Mouse (Mus musculus): ENCODE results near the gene Uba3.

Uba3 gene

DNA sequence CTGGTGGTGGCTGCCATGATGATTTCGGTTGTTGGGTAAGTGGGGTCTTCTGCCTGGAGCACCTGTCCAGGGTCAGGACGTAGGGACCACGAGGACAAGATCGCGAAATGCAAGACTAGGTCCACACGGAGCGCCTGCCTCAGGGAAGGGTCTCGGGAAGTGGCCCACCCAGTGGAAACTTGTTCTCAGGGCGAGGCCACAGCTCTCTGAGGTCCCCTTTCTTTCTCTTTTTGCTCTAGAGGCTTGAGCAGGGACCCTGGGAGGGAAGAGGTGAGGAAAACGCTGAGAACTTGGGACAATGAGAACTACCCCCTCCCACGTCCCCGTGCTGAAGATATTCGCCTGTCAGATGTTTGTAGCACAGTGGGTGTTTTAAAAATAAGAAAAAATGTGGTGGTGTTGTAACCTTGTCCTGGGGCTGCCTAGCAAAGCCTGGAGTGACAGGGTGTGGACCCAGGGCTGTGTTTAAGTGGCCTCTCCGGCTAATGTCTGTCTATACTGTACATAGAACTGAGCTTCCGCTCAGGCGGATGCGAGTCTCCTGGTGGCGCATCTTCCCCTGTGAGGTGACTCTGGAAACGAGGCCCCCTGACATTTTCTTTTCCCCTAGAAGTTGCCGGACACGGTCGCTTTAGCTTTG, 5.6 kb upstream of the Uba3 start:
- DNase-seq (ENCODE audit: inconsistent ontology term), result peak; percentile 50

DNA sequence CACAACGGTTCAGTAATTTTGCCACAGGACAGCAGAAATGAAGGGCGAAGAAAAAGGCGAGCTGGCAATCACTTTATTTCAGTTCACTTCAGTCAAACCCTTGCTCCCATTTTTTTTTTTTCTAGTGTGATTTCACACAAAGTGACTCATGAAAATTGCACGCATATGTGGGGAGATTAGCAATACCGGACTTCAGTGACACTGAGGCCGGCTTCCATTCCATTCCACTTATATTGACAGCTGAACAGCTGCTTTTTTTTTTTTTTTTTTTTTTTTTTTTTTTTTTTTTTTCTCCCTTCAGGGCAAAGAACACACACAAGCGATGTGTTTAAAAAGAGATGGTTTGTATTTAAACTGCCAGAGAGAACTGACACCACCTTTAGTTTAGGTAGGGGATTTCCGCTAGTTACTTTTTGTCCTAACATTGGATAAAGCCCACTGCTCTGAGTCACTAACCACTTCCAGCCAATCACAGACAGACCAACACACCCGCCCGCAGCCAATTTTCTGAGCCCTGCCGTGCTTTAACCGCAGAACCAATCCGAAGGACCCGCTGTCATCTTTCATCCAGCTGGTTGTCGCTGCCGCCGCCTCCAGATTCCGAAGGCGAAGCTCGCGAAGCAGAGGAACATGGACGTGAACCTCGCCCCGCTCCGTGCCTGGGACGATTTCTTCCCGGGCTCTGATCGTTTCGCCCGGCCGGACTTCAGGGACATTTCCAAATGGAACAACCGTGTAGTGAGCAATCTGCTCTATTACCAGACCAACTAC, 4.9 kb upstream of the Uba3 start, which contains the start of gene Arl6ip5:
TSS of gene Arl6ip5 (plus strand) at position 499 of the 771 bp plus-strand sequence.
- peak; percentile 93 for DNase-seq (ENCODE audit: inconsistent ontology term)

DNA sequence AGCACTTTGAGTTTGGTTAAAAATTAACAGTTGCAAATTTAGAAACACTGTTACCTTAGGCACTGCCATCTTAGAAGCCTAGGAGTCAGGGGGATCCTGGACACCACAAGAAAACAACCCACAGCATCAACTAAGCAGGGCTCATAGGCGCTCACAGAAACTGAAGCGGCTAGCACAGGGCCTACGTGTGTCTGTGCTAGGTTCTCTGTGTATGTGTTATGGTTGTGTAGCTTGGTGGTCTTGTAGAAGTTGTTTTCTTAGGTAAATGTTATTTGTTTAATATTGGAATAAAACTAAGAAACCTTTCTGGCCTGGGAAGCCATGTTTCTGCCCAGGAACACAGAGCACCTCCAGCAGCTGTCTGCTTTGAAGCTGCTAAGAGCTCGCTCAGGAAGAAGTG, 4.3 kb upstream of the Uba3 start:
- no peak for DNase-seq (ENCODE audit: inconsistent ontology term)

DNA sequence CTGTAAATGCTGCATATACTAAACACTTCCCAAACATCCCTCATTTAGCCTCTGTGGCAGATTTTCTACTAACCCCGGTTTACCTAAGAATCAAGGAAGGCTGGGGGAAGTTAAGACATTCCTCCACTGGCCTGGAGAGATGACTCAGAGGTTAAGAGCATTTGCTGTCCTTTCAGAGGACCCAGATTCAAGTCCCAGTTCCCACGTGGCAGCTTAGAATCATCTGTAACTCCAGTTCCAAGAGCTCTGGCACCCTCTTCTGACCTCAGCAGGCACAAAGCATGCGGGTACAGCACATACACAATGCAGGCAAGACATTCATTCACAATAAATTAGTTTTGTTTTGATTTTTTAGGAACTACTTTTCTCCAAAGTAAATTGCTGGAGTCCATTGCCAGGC, 3.8 kb upstream of the Uba3 start:
- no peak for DNase-seq (ENCODE audit: inconsistent ontology term)

DNA sequence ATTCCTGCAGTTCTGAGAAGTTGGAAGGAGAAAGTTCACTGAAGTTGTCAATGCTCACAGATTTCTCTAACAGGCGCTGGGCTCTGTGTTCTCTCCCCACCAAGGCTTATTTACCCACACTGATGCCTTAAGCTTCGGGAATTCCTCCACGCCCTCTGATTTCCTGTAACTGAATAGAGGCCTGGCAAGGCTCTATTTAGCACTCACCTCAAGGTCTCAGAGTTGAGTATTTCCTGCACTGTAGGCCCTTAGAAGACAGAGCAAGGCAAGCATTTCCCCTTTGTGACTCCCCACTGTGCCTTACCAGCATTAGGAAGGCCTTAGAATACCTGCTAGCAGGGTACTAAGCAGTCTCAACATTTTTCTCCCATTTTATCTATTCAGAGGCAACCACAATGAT, 3.0 kb upstream of the Uba3 start:
- DNase-seq (ENCODE audit: inconsistent ontology term), result no peak

DNA sequence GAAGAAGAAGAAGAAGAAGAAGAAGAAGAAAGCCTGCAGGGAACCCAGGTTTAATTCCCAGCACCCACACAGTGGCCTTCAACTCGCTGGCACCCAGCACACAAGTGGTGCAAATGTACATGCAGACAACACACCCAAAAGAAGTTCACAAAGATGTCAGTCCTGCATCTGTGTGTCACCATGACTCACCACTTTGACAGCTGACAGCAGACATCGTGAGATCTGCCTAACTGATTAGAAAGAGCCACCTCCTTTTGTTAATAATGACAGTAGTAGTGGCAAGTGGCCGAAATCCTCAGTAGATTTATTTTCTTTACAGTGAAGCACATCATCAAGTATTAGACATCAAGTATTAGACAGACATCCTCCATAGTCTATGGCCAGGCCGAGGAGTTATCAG, 1.6 kb upstream of the Uba3 start:
- no peak for DNase-seq (ENCODE audit: inconsistent ontology term)

DNA sequence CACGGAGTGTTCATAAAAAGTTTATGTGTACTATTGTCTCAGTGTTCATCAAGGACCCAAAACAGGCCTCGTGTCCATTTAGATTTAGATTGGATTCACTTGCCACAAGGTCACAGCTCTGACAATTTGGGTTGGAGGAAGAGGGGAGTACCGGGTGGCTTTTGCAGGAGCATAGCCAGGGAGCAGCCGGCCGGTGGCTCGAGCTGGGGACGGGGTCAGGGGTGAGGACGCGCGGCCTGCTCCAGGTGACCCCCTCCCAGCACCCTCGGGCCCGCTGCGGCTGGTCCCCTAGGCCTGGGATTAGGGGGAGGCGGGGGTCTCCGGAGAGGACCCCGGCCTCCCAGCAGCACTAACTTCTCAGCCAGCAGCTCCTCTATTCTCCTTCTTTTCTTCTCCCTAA, 495 bp downstream of the Uba3 start:
- DNase-seq (ENCODE audit: inconsistent ontology term), result no peak

DNA sequence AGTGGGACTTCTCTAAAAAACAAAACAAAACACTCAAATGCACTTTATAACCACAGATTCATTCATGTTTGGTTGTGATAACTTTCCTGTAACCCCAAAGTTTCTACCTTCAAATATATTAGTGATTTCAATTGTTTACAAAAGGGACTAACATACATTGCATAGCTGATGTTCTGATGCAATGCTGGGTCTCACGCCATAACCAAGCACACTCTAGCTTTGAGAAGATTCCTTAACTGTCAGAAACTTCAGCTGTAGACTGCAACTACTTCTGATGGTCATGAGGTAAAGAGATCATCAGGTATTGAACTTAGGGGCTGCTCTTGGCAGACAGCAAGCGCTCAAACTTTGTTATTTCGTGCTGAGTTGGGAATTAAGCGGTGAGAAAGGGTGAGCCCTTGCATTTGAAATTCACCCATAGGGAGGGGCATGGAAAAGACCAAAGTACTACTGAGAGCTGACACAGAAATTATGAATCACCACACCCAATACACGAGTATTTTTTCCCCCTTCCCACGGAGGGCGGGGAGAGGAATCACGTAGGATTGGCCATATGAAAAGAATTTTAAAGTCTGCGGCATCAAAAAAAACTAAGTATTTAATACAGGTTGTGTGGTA, 1.1 kb downstream of the Uba3 start:
- peak; percentile 53 for DNase-seq (ENCODE audit: inconsistent ontology term)

DNA sequence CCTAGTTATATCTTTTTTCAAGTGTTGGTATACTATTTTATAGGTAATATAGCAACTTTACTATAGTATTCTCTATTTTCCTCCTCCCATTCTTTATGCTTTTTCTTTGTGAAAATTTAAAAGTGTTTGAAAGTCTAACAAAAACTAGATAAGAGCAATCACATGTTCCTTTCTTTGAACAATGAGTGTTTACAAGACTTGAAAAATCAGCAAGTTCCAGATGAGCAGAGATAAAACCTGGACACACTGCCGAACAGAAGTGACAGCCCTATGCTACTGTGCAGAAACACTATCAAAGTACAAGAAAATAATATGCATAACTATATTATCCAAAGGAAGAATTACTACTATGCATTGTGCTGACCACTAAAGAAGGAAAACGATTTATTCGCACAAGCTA, 3.0 kb downstream of the Uba3 start:
- no peak for DNase-seq (ENCODE audit: inconsistent ontology term)

DNA sequence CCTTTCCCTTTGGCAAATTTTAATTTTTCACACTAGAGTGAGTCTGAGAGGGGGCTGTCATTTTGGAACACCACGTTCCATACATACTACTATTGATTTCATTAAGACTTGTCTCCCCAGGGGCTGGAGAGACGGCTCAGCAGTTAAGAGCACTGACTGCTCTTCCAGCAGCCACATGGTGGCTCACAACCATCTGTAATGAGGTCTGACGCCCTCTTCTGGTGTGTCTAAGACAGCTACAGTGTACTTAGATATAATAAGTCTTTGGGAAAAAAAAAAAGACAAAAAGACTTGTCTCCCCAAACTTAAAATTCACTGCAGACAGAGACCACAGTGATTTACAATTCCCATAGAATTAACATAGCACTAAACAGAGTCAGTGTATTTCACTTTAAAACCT, 5.0 kb downstream of the Uba3 start:
- no peak for DNase-seq (ENCODE audit: inconsistent ontology term)

DNA sequence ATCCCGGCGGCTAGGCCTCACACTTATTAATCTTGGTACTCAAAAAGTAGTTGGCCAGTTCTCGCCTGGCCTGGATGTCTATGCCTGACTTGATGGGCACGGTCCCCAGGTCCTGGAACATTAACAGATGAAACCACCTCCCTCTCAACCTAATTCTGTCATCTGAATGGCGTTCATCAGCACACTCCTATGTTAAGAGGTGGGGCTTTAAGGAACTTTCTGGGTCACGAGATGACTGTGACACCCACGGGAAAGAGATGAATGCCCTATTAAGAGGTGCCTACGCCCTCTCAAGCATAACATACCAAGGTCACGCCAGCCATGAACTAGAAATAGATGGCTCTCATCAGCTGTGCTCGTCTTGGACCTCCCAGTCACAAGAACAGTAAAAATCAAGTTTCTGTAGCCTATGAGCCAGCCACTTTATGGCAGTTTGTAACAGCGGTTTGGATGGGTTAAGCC, 26.0 kb downstream of the Uba3 start:
- peak; percentile 86 for DNase-seq (ENCODE audit: inconsistent ontology term)

DNA sequence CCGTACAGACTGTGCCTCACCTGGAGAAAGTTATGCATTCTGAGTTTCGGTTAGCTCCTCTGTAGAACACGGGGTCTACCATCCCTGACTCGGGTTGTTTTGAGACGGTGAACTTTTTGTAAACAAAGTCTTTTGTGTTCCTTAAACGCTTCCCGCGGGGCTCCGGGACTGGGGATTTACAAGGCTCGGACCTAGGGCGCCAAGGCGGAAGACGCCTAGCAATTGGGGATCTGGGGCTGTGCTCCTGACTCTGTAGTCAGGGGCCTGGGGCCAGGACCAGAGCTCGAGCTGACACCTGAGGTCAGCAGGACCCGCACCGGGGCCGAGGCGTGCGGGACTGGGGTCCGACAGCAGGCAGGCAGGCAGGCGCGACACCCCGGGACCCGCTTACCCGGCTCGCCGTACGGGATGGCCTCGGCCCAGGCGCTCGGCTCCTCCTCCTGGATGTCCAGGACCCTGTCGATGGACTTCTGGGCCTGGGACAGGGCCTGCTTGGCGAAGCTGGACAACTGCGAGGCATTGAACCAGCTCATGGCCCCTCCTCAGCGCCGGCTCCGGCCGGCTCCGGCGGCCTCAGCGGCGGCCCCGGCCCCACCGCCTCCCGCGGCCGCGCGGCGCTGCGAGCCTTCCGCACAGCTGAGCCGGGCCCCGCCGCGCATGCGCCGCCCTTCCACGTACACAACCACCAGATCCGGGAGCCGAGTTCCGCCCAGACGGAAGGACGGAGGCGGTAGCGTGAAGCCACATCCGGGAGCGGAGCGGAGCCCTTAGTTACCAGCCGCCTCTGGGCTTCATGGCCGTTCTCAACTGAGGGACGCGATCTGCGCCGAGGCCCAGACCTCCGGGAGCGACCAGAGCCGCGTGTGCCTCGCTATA, 26.7 kb downstream of the Uba3 start, which contains the start of gene Tmf1:
TSS of gene Tmf1 (minus strand) at position 632 of the 876 bp plus-strand sequence.
- peak; percentile 97 for DNase-seq (ENCODE audit: inconsistent ontology term)

DNA sequence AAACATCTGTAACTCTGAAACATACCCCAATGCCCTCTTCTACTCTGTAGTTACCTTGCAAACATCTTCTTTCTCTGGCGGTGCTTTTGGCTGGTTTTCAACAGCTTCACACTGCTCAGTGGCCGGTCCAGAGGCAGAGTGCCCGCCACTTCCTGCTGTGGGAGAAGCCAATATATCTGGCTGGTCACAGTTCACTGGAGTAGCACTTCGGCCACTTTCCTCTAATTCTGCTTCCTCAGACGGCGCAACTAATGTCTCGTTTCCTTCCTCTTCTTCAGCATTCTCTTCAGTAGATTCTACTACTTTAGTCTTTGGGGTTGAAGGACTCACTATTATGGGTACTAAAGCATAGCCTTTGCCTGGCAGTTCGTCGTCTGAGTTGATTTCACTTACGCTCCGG, 29.7 kb downstream of the Uba3 start:
- no peak for DNase-seq (ENCODE audit: inconsistent ontology term)

DNA sequence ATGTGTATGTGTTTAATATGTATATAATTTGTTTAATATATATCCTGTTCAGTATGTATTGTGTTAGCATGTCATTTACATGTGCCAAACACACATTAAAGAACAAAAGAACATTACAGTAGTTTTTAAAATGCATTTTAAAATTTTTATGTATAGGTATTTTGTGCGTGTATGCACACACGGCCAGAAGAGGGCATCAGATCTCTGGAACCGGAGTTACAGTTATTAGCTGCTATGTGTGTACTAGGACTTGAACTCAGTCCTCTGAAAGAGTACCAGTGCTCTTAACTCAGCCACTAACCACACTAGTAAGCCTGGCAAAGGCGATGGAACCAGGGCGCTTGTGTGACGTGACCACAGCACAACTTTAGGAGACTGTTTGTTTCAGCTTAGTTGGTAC, 55.3 kb downstream of the Uba3 start:
- no peak for DNase-seq (ENCODE audit: inconsistent ontology term)

DNA sequence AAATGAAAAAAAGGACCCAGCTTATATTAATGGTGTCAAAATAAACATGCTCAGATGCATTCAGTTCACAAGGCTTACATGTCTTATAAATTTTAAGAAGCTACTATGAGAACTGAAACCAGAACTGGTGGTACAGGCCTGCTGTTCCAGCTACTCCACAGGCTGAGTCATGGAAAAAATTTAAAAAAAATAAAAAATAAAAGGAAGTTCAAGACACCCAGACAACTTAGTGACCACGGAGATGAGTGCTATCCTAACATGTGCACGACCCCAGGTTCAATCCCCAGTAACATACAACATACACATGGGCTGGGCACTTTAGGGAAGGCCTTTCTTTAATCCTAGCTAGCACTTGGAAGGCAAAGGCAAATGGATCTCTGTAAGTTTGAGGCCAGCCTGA, 55.7 kb downstream of the Uba3 start:
- no peak for DNase-seq (ENCODE audit: inconsistent ontology term)

DNA sequence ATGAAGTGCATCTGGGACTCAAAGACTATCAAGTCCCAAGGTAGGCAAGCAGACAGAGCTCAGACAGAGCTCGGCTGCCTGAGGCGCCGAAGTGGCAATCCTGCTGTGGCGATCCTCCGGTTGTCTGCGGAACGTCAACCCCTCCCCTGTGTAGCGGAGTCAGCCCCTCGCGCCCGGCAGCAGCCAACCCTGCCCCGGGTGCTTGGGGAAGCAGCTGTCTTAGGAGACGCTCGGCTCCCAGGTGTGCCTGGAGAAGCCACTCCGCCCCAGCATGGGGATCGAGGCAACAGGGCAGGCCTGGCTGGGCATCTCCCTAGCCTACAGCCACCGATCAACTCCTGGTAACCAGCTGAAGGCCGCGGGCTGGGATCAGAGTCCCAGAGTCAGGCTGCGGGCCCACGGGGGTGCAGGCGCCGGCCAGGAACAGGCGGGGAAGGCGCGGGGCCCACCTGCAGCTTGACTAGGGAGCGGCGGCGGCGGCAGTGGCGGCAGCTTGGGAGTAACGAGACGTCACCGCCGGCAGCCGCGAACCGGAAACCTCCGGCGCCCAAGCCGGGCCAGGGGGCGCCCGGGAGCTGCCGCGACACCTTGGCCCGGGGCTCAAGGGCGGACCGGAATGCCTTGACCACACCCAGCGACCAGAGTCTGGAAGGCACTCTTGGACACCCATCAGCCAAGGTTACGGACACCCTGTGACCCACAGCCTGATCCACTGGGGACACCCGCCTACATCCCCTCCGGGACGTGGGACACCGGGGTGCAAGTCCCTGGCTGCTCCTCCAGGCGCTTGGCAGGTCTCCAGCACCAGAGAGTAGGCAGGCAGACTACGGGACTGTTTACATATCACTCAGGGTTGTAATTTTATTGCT, 56.8 kb downstream of the Uba3 start, which contains the start of gene Eogt:
TSS of gene Eogt (minus strand) at position 800 of the 869 bp plus-strand sequence.
- peak; percentile 84 for DNase-seq (ENCODE audit: inconsistent ontology term)

DNA sequence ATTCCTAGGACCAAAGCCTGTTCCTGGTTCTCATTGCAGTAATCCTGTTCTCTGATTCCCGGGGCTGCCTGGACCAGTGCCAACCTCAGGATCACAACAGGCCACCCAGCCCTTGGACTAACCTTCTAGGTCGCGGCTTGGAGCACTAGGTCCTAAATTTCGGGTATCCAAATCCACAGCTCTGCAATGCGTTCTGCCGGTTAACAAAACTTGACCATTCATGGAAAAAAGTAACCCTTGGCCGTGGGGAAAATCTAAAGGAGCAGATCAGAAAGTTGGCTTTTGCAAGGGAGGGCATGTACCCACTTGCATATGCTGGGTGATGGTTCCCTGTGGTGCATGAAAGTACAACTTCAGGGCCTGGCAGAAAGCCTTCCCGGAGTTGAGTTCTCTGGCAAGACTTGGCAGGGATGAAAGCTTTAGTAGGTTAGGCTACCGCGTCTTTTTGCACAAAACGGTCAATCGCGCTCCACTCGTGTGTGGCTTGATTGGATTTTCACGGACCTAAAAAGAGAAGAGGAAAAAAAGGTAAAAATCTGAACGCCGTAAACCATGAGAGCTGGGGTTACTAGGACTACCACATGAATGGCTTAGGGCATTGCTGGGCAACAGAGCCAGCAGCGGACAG, 57.6 kb downstream of the Uba3 start:
- DNase-seq (ENCODE audit: inconsistent ontology term), result peak; percentile 59

DNA sequence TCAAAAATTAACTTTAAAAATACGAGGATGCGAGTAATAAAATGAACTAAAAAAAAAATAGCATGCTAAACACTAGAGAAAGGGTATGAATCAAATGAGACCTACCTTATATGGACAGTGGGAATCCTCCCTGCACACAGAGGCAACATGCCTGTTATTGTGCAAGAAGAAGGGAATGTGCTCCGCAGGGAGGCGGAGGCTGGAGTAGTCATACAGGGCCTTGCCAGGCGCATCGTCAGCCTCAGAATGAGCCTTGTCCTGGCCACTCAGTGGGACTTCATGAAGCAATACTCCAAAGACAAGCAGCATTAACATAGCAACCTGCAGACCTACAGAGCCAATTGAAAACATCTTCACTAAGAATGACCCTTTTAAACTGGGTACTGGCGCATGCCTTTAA, 60.3 kb downstream of the Uba3 start:
- peak; percentile 56 for DNase-seq (ENCODE audit: inconsistent ontology term)

DNA sequence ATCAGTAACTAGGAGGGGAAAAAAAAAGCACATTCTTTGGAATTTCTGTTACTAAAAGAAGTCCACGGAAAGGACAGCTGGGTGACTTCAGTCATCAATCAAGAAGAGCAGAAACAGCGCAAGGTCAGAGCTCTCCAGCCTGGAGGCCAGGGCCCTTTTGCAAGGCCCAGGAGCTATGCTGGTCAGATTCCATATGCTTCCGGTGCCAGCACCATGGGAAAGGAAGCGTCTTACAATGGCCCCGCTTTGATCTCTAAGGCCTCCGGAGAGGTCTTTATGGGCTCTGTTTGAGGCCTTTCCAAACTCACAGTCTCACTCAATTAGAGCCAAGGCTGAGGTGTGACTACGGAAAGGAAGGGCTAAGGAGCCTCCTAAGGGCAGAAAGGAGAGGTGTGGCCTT, 61.1 kb downstream of the Uba3 start:
- DNase-seq (ENCODE audit: inconsistent ontology term), result no peak

DNA sequence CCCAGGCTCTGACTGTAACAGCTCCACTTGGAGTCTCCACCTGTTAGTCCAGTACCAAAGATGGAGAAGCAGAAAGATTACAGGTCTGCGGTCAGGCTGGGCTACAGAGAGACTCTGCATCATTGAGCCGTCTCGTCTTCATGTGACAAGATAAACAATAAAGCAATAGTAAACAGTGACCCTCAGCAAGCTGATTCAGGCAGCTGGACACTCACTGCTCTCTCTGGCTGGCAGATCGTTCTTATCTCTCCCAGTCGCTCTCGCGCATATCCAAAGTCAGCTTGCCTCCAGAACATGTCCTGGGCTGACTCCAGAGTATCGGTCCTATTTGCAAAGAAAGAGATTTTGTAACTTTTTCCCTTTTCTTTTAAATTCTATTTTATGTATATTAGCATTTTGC, 62.8 kb downstream of the Uba3 start:
- no peak for DNase-seq (ENCODE audit: inconsistent ontology term)
